Mouse (Mus musculus) heart, postnatal 36 days (tissue): ENCODE measurements around the gene Saa4. TPM values are rescaled to one million over a fixed set of nuclear protein-coding genes. Genes with fewer than 3 reads are reported as not detected.
"Not testable (repeated sequence)": the region's sequence is repeated elsewhere in the genome, so short reads cannot be mapped to it uniquely, and the experiment has no call there.

ENCODE experiments used
- DNase-seq, 2 experiments: peaks; one replicate each; pipeline ENCODE4 v3.0.0; 2021 to 2022
- intact Hi-C: fragments of 180-260 bp; cut with DNase I; formaldehyde crosslinking; loops from one replicate; pipeline ENCODE4 v1.15.1; 2025
- total RNA-seq, 2 experiments: library from RNA; stranded (reverse); gene quantifications; 2 replicates each; pipeline ENCODE4 v1.2.3; 2021

Saa4 gene
- total RNA-seq, 2 experiments from 2014 or later, result not detected

- no peak for DNase-seq
- intact Hi-C loops, result no loop called here
Measured at GRCm38 (mm10) chr7:46718591-46719270, 13.7 kb downstream of the Saa4 start.

- intact Hi-C loops, result no loop called here
- peak in 1 of 2 experiments; percentile 18 for DNase-seq
Measured at GRCm38 (mm10) chr7:46716897-46717296, 15.5 kb downstream of the Saa4 start.

GRCm38 (mm10) chr7:46715600-46715999, 16.8 kb downstream of the Saa4 start, which contains the start of gene Saa3:
Gene Saa3 (minus strand): TSS chr7:46715700.
- intact Hi-C loops, result loop anchor here (1.0 kb wide), 1 partner anchor 58 kb away; no protein-coding TSS in a partner anchor

GRCm38 (mm10) chr7:46714518-46714917, 17.9 kb downstream of the Saa4 start:
- peak; percentile 57 to 69 for DNase-seq
- intact Hi-C loops, result loop anchor here (5.0 kb wide), 1 partner anchor 322 kb away; no protein-coding TSS in a partner anchor

More at GRCm38 (mm10) chr7:46715600-46715999, 16.8 kb downstream of the Saa4 start, which contains the start of gene Saa3:
- no peak for DNase-seq

- intact Hi-C loops, result loop anchor here (5.0 kb wide), 1 partner anchor 320 kb away; no protein-coding TSS in a partner anchor
- no peak for DNase-seq
Measured at GRCm38 (mm10) chr7:46712250-46712649, 20.2 kb downstream of the Saa4 start.

- peak; percentile 88 to 89 for DNase-seq
- intact Hi-C loops, result loop anchor here (5.0 kb wide), 1 partner anchor 318 kb away; no protein-coding TSS in a partner anchor
Measured at GRCm38 (mm10) chr7:46710390-46710844, 22.0 kb downstream of the Saa4 start, which contains the start of gene Saal1. Gene Saal1 (minus strand): TSS chr7:46710680.

- DNase-seq, result no peak
- intact Hi-C loops, result loop anchor here (10.0 kb wide), 1 partner anchor 214 kb away; the partner anchor contains the start of gene Tsg101
Measured at GRCm38 (mm10) chr7:46700521-46701025, 31.8 kb downstream of the Saa4 start.

- intact Hi-C loops, result no loop called here
- DNase-seq, result no peak
Measured at GRCm38 (mm10) chr7:46696754-46697153, 35.6 kb downstream of the Saa4 start.

GRCm38 (mm10) chr7:46686827-46687226, 45.6 kb downstream of the Saa4 start:
- intact Hi-C loops, result no loop called here
- no peak for DNase-seq

- no peak for DNase-seq
- intact Hi-C loops, result no loop called here
Measured at GRCm38 (mm10) chr7:46680732-46681131, 51.7 kb downstream of the Saa4 start.

GRCm38 (mm10) chr7:46679044-46679443, 53.4 kb downstream of the Saa4 start:
- intact Hi-C loops, DNase-seq: not testable (repeated sequence)

GRCm38 (mm10) chr7:46678417-46678816, 54.0 kb downstream of the Saa4 start:
- no peak for DNase-seq
- intact Hi-C loops, result no loop called here

Other genes with a start within 250 kb of the Saa4 start
- 1 to 10 TPM; 3.0 to 4.7 TPM for gene Sergef, start 92.8 kb downstream of the Saa4 start, total RNA-seq
- not detected for gene Tph1, start 60.1 kb downstream of the Saa4 start, total RNA-seq
- gene Saal1, start 21.9 kb downstream of the Saa4 start, total RNA-seq, result 1 to 10 TPM; 3.8 to 4.3 TPM
- gene Saa3, start 16.9 kb downstream of the Saa4 start, total RNA-seq, result 1 to 10 TPM; 1.4 to 1.8 TPM
- gene Saa1, start 10.4 kb upstream of the Saa4 start, total RNA-seq, result not detected
- not detected for gene Saa2, start 19.2 kb upstream of the Saa4 start, total RNA-seq
- gene Hps5, start 63.5 kb upstream of the Saa4 start, total RNA-seq, result 10 to 100 TPM in 1 of 2 experiments, 1 to 10 TPM in 1; 8.8 to 12.7 TPM
- gene Gtf2h1, start 63.5 kb upstream of the Saa4 start, total RNA-seq, result 10 to 100 TPM; 16.9 to 19.5 TPM
- gene Ldha, start 108.9 kb upstream of the Saa4 start, total RNA-seq, result 100 to 1,000 TPM; 776 to 801 TPM
- not detected for gene Ldhc, start 128.6 kb upstream of the Saa4 start, total RNA-seq
- 10 to 100 TPM; 60.5 to 61.6 TPM for gene Tsg101, start 187.4 kb upstream of the Saa4 start, total RNA-seq
- 10 to 100 TPM in 1 of 2 experiments, 1 to 10 TPM in 1; 9.4 to 10.6 TPM for gene Uevld, start 225.9 kb upstream of the Saa4 start, total RNA-seq